ENCODE assay signal across 9 mouse cellular contexts in genomic region chr13:42822545-42822944, GRCm38 (mm10).
DNase-seq lines count a peak whose midpoint lies in the region; ATAC-seq and TF ChIP-seq lines count a peak whose summit lies in the region.
"Had no signal": no experiment of that assay in that cellular context is flagged by ENCODE, and none has a peak within 500 bp of the region (broad histone marks: within the 10 kb centered on the region; RNA-seq: fewer than 3 reads in every experiment).

No protein-coding gene starts in this region.

- H3K36me3 ChIP-seq in hindbrain, embryonic 14.5 days (replicated peaks; ENCODE audit: control insufficient read depth, insufficient read depth): no peaks in the 10 kb centered on the region
- H3K36me3 ChIP-seq in midbrain, embryonic 10.5 days: no peaks in the 10 kb centered on the region
- H3K36me3 ChIP-seq: limb, embryonic 15.5 days had no signal

- no peak overlapping the region for H3K9ac ChIP-seq in hindbrain, embryonic 14.5 days
- H3K9ac ChIP-seq: limb, embryonic 15.5 days had no signal

- TF ChIP-seq CTCF in cerebellum, adult 2 months (IDR thresholded peaks at IDR 0.05; ENCODE audit: borderline replicate concordance, insufficient read depth, low read depth, low read length): peak; percentile 87

- no peaks in the 10 kb centered on the region for H3K9me3 ChIP-seq in hindbrain, embryonic 14.5 days (ENCODE audit: control insufficient read depth, low read length)
- peaks cover 4% of the 10 kb centered on the region; the same call in 1 of the 2 replicates for H3K9me3 ChIP-seq in midbrain, embryonic 10.5 days (replicated peaks)
- H3K9me3 ChIP-seq: limb, embryonic 15.5 days had no signal

- ATAC-seq in hindbrain, embryonic 14.5 days (ENCODE audit: low FRiP score): peak; percentile 63; the same call in 1 of the 2 replicates

- DNase-seq in R1 (ENCODE audit: low read depth, low spot score): peak; percentile 79
- peak; percentile 63 to 85 for DNase-seq in cerebellum, adult 2 months
- DNase-seq in frontal cortex, adult 2 months (ENCODE audit: extremely low spot score in 1 of 2, low spot score in 1 of 2): peak; percentile 73 to 96
- DNase-seq in hindbrain, embryonic 14.5 days (ENCODE audit: low spot score): peak; percentile 93
- DNase-seq in layer of hippocampus, postnatal 25 days (ENCODE audit: extremely low spot score in 1 of 2, low spot score in 1 of 2): peak; percentile 89 to 100
- peak; percentile 78 for DNase-seq in midbrain, embryonic 10.5 days (ENCODE audit: low spot score)
- DNase-seq in right cerebral cortex, postnatal 25 days: peak; percentile 81
- peak; percentile 77 for DNase-seq in urinary bladder, postnatal 36 days (ENCODE audit: low spot score in 2 of 2)

- no peaks in the 10 kb centered on the region for H3K27me3 ChIP-seq in cerebellum, adult 2 months (ENCODE audit: control insufficient read depth, insufficient read depth, low read length)
- H3K27me3 ChIP-seq in hindbrain, embryonic 14.5 days (ENCODE audit: control insufficient read depth, insufficient read depth, low read length): no peaks in the 10 kb centered on the region
- no peaks in the 10 kb centered on the region for H3K27me3 ChIP-seq in midbrain, embryonic 10.5 days (ENCODE audit: low read depth, poor library complexity, severe bottlenecking)
- H3K27me3 ChIP-seq: limb, embryonic 15.5 days had no signal

- H3K4me2 ChIP-seq in hindbrain, embryonic 14.5 days (replicated peaks): no peak overlapping the region
- H3K4me2 ChIP-seq: limb, embryonic 15.5 days had no signal

- H3K4me1 ChIP-seq in cerebellum, adult 2 months (ENCODE audit: control insufficient read depth, insufficient read depth, low read length): no peaks in the 10 kb centered on the region
- H3K4me1 ChIP-seq in hindbrain, embryonic 14.5 days (replicated peaks; ENCODE audit: control insufficient read depth, insufficient read depth, low read length): no peaks in the 10 kb centered on the region; the same call in 1 of the 2 replicates
- peaks cover 7% of the 10 kb centered on the region for H3K4me1 ChIP-seq in midbrain, embryonic 10.5 days
- H3K4me1 ChIP-seq: limb, embryonic 15.5 days had no signal

- WGBS in cerebellum, adult 2 months: 23% methylated on average over 10 of the region's 10 CpGs
- WGBS in hindbrain, embryonic 14.5 days: 20% methylated on average over 10 of the region's 10 CpGs
- 27% methylated on average over 10 of the region's 10 CpGs for WGBS in midbrain, embryonic 10.5 days

- no peak for TF ChIP-seq POLR2A in cerebellum, adult 2 months (IDR thresholded peaks at IDR 0.05; ENCODE audit: borderline replicate concordance, insufficient read depth, low read length)

- H3K27ac ChIP-seq in cerebellum, adult 2 months (ENCODE audit: insufficient read depth, low read length): no peak overlapping the region
- H3K27ac ChIP-seq in hindbrain, embryonic 14.5 days: no peak overlapping the region
- no peak overlapping the region for H3K27ac ChIP-seq in midbrain, embryonic 10.5 days (replicated peaks)
- H3K27ac ChIP-seq: limb, embryonic 15.5 days had no signal

- H3K4me3 ChIP-seq in cerebellum, adult 2 months (replicated peaks; ENCODE audit: insufficient read depth, low read depth, low read length): no peak overlapping the region
- no peak overlapping the region for H3K4me3 ChIP-seq in hindbrain, embryonic 14.5 days (replicated peaks; ENCODE audit: low read length)
- H3K4me3 ChIP-seq in midbrain, embryonic 10.5 days: no peak overlapping the region
- H3K4me3 ChIP-seq: limb, embryonic 15.5 days had no signal
